Mouse (Mus musculus): ENCODE measurements around the gene Mdga2.
A peak's percentile ranks its signal among the peaks of the same experiment; 100 is the strongest.

Mdga2 gene

DNA sequence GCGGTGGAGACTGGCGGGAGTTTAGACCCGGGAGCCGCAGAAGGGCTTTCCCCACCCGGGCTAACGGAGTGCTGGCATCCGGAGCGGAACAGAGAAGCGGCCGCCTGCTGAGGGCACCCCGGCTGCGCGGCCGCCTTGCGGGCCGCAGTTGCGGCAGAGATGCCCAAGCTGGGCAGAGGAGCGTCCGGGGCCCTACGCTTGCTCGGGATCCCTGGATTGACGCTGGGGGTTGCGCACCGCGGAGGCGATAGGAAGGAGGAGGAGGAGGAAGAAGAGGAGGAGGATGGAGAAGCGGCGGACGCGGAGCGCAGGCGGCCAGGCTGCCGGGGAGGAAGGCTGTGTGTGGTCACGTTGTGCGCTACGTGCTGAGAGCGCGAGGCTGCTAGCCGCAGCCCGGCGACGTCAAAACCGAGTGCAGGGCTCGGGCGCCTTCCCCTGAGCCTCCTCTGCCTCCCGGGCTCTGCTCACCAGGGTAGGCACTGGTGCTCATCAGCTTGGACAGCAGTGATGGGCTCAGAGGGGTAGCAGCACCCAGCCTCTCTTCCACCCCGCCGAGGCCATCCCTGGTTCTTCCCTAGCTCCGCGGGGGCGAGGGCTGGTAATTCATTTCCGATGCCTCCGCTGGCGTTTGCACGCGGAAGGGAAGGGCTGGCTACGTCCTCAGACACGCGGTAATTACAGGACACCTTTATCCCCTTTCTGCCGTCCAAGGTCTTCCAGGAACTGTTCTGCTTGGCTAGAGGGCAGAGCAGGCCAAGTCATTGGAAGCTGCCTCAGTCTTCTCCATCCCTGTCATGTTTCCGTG is at the start of gene Mdga2:
Mdga2 (minus strand) TSS at position 329 of the 805 bp plus-strand sequence.
- peak; percentile 26 for DNase-seq

DNA sequence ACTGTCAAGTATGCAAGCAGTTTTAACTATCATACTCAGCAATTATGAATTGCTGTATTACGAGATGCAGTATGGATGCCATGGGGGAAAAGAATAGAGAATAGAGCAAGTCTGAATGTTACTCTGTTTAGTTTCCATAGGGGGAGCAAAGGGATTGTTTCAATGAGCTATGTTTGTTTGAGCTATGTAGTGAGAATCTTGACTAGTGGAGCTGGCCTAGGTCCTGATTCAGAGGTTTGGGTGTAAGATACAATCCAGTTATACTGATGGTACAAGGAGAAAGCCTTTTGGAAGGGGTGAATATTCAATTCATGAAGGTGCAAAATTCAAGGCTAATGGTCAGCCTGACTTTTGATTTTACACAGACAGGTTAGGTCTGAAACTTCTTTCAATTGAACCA is 45.1 kb upstream of the Mdga2 start:
- no peak for DNase-seq

DNA sequence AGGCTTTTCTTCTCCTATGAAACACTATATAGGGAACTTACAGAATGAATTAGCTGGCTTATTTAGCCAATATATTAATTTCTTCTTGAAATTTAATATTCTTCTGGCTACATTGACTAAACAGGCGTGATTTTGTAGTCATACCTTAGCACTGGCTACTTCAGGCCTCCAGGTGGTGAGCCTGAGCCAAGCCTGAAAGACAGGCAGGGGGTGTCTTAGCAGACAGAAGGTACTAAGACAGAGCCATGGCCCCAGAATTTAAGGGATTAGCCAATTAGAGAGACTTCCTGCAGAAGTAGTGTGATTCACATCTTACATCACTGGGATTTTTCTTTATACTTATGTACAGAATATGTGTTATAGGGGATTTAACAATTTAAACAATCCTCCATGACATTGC is 1.2 kb upstream of the Mdga2 start:
- DNase-seq, result no peak

DNA sequence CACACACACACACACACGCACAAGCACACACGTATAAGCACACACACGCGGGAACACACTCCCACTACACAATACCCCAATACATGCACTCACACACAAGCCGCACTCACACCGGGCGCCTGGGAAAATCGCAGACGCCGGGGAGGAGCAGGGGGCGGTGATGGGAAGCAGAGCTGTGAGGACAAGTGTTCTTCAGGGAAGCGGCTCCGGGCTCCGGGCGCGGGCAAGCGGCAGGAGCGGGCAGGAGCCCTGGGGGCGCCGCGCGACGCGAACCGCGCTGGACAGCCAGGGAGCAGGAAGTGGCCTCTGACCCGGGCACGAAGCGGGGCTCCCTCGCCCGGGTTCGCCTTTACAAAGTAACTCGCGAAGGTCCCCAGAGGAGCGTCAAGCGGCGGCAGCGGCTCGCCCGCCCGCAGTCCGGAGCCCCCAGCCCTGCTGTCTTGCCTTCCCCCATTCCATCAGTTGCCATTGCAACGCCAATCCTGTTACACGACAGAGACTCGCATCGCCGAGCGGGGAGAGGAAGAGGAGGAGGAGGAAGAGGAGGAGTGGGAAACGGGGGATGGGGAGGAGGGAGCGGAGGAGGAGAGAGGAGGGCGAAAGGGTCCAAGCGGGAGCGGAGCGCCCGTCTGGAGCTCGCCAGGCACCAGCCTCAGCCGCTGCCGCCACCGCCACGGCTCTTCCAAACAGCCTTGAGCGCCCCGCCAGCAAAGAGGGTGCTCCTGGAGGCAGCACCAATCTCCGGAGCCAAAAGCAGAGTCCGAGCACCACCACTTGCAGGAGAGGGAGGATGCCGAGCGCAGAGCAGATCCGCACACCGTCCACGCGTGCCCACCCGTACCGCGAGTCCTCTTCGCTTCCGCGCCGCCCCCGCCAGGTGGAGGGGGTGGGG is 774 bp downstream of the Mdga2 start:
- DNase-seq, result peak; percentile 28

DNA sequence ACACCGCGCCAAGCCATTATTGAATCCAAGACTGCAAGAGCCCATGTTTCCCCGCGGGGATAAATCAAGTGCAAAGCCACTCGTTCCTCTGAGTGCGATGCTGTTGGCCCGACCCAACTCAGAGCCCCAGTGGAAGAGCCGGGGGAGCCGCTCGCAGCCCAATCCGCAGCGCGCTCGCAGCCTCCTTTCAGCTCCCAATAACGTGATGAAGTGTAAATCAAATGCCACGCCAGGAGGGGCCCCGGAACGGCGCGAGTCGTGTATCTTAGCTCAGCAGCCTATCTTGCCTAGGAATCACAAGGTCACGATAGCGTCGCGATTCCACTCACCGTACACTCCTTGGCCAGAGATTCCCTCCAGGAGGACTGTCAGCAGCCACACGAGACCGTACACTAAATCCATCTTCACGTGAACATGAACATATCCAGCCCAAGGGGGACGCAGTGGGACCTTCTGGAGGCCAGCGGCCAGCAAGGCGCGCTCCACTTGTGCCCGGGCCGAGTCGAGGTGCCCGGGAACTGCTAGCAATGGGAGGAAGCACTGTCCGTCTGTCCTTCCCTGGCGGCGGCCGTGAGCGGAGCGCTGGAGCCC is 1.6 kb downstream of the Mdga2 start:
- DNase-seq, result peak; percentile 24

DNA sequence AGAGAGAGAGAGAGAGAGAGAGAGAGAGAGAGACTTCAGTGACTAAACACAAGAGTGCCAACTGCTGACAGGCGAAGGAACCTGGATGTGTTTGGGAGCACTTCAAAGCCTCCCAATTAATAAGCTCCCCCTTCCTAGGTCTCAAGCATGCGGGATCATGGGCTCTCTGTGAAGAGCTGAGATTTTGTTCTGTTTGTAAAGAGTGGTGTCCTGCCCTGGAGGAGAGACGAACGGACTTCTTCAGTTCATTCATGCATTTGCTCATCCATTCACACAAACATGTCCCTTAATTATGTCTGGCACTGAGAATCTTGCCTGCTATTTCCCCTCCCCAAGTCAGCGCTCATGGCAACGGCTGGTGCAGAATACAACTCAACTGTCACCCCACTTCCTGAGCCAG is 2.3 kb downstream of the Mdga2 start:
- DNase-seq, result no peak

DNA sequence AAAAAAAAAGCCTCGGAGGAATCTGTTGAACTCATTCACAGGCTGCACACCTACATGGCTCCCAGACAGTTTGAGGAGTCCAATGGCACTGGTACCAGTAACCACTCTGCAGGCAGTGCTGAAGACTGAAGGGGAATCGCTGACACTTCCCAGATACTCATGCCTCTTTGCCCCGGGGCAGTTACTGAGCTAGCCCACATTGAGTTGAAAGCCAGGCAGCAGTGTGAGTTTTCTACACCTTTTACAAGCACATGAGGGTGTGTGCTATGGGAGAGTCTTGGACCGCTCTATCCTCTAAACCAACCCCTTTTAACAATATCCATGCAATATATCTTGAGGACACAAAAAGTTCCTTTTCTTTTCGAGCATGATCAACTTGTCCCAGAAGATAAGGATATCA is 2.8 kb downstream of the Mdga2 start:
- DNase-seq, result no peak

DNA sequence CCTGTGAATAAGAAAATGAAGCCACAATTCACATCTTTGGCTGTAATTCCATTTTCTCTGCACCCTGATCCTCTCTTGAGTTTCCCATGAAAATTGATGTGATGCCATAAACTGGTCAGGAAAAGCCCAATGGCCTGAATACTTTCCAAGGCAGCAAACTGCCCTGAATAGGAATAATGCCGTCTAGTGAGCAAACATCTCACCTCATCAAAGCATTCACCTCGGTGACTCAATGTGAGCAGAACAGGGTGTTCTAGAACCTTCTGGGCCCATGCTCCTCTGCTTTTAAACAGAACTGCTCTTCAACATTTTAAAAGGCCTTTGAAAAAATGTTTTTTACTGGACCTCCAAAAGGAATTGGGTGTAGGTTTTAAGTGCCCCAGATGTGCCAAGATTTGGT is 9.5 kb downstream of the Mdga2 start:
- DNase-seq, result no peak

DNA sequence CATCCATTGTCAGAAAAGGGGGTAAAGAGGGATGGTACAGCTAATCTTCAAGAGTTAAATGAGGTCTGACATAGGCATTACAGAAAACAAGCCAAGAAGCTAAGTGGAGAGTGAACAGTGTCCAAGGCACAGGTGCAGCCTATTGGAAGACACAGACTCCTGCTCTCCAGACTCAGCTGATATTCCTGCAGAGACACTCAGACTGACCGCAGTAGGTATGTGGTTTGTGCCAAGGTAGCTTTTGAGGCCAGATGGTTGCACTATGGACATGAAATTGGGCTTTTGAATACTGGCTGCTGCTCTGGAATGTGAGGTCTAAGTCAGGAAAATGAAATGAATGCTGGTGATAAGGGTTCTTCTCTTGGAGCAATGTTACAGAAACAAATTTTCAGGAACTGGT is 44.2 kb downstream of the Mdga2 start:
- peak; percentile 81 for DNase-seq

DNA sequence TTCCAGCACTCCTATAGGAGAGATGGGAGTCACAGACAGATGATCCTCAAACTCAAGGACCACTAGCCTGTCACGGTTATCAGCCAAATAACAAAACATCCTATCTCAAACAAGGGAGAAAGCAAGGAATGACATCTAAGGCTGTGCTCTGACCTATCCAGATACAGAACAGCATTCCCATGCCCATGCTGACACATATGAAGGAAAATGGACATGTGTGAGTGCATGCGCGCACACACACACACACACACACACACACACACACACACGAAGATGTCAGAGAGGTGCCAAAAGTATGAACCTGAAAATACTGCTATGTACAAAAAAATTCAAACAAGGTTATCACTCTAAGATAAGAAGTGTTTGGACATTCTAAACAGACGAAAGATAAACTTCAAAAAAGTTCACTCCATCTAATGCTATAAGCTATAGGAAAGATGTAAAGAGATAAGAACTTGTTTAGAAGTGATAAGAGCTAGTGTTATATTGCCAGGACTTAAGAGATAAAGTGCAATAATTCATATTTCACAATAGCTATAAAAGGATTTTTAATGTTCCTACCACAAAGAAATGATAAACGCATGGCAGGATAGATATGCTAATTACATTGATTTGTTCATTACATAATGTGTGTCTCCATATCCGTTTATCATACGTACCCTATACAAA is 65.6 kb downstream of the Mdga2 start:
- no peak for DNase-seq

DNA sequence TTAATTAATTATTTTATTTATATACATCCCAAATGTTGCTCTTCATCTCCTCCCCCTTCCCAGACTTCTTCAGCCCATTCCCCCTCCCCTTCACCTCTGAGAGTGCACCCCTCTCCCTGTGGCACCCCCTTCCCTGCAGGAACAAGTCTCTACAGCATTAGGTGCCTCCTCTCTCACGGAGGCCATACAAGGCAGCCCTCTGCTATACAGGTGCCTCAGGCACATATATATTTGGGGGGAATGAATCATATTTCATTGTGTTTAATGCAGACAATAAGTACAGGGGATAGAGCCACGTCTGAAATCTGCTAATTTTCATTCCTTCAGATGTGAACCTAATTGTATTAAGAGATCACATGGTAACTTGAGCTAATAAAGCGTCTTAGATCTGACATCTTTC is 69.3 kb downstream of the Mdga2 start:
- DNase-seq, result no peak

DNA sequence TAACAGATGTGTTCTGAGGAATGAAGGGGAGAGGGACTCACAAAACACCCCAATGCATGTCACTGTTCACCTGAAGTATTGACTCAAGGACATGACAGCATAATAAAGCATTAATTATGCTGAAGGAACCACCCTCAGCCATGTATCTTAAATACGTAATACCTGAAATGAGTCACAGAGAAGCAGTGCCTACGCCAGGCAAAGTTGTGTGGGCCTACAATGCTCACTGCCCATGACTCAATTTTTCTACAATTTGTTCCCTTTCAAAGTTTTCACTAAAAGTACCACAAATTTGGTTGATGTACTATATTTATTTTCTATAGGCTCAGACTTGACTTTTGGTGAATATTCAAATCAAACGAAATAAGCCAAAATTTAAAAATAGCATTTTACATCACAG is 80.7 kb downstream of the Mdga2 start:
- no peak for DNase-seq

DNA sequence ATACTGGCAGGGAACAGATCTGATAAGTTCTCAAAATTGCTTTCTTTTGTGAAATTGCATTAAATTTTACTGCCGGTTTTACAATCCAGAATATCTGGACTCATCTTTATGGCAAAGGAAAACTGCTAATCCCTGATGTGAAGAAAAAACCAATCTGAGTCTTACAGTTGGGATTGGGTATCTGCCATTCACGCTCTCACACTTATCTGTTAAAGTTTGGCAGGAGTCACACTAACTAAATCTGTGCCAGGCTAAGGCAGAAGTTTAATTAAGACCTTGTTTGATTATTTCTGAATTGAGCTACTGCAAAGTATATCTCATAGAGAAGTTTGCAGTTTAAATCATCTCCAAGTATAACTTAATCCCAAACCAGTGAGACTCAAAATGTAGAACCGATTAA is 82.2 kb downstream of the Mdga2 start:
- DNase-seq, result no peak

DNA sequence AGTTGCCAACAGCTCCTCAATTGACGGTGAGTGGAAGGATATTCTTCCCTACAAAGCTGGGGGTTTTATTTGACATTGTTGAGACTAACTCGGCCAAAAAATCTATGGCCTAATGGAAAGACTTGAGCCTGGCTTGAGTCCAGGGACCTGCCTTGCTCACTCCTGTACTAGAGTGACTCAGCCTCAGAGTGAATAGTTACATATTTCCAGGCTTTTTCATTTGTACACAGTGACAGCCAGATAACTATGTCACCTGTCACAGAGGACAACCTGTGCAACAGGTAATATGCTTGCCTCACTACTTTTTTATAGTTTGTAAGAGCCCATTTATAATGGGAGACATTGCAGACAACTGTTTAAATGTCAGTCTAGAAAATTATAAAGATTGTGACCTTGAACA is 94.9 kb downstream of the Mdga2 start:
- DNase-seq, result no peak

DNA sequence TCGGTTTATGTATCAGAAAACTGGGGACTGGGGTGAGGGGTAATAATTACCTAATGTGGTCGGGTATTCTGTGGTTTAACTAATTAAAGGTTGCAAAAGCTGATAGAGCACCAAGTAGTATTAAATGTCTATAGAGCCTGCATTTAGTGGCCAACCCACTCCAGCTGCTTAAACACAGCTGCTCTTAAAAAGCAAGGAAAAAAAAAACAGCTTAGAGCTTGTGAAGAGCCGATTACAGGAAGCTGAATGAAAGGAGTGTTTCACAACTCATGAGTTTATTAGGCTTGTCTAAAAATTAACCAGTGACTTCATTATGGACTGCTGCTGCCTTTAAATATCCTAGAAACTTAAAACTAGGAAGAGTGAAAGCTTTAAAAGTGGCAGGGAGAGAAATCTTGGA is 98.5 kb downstream of the Mdga2 start:
- DNase-seq, result no peak

DNA sequence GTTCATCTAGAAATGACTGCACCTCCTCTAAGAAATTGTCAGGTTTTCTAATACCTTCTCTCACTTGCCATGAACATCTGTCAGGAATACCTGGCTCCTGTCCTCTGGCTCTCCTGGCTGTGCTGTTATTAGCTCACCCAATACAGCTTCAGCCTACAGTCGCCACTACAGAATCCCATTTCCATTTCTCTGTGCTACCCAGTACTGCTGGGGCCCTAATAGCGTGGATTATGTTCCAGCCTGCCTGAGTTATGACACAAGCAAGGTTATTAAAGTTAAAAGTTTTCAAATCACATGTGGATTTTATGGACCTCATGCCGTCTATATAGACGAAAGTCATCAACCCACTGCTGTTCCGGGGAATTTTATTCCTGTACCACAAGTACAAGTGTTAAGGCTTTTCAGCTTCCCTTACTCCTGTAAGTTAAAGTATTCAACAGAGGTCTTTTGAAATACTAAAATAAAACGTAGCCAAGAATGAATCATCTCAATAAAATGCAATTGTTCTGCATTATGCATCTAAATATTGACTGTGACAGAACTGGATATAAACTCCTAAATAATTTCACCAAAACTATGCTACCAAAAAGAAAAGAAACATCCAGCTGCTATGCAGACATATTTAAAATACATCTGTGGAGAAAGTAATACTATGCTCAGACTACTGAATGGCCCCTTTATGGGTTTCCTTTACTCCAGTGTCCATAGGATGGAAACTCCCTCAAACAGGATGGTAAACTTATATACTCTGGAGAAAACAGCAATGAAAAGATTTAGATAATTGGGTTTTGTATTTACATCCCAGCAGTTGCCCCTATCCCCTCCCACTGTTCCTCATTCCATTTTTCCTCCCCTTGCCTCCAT is 103.5 kb downstream of the Mdga2 start:
- no peak for DNase-seq

DNA sequence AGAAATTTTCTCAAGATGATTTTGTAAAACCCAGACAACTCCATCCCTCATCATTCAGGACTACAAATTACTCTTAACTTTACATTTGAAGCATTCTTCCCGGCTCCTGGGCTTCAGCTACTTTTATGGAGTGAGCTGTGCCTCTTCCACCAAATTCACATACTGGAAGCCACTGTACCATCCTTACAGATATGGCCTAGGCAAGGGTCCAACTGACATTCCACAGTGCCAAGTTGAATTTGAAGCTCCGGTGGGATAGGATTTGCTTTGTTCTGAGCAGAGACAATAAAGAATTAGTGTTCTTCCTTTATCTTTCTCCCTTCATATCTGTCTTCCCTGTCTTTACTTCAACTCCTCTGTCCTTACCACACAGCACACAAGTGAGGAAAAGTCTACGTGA is 118.2 kb downstream of the Mdga2 start:
- DNase-seq, result no peak

DNA sequence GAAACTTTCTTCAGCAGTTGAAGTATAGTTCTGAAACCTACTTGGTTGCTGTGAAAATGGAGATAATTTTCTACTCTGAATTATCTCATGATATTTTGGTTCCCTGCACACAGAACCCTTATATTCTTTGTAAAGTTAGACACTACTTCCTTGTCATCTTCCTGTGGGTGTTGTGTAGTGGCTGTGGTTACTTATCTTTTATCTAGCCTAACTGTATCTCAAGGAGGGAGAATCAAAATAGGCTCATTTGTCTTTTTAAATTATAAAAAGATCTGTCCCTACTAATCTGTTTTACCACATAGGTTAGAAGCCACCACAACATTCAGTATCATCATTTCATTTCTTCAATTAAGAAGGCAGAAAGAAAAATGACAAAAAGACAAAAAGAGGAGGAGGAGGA is 127.9 kb downstream of the Mdga2 start:
- DNase-seq, result no peak

DNA sequence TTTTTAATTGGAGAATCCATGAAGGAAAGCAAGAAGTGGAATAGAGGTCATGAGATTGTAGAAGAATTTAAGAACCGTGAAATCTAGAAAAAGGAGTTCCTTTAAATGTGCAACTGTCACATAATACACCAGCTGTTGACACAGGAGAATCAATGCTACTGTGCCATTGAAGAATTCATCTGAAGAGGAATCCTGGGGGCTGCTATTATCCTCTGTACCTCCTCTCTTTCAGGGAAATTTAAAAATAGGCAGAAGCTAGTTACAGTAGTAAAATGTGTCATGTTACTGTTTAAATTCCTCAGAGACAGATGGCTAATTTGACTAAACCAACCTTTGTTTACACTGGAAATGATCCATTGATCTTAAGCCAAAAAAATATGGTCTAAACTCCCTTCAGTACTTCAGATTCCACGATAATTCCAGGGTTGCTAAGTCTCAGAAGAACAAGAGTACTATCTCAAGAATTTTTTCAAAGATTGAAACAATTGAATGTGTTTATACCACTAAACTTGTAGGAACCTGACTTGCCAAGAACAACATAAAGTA is 131.9 kb downstream of the Mdga2 start:
- peak; percentile 4 for DNase-seq

DNA sequence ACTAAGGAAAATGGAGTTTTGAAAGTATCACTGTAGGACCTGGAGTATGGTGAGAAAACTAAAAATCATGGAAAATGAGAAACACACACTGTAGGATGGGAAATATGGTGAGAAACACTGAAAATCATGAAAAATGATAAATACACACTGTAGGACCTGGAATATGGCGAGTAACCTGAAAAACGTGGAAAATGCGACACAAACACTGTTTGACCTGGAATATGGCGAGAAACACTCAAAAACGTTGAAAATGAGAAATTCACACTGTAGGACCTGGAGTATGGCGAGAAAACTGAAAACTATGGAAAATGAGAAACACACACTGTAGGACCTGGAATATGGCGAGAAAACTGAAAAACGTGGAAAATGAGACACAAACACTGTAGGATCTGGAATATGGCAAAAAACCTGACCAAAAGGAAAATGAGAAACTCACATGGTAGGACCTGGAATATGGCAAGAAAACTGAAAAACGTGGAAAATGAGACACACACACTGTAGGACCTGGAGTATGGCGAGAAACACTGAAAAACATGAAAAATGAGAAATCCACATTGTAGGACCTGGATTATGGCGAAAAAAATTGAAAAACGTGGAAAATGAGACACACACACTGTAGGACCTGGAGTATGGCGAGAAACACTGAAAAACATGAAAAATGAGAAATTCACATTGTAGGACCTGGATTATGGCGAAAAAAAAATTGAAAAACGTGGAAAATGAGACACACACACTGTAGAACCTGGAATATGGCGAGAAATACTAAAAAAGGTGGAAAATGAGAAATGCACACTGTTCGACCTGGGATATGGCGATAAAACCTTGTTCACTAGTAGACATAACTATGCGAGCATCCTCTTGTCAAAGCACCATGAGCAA is 163.0 kb downstream of the Mdga2 start:
- no peak for DNase-seq

DNA sequence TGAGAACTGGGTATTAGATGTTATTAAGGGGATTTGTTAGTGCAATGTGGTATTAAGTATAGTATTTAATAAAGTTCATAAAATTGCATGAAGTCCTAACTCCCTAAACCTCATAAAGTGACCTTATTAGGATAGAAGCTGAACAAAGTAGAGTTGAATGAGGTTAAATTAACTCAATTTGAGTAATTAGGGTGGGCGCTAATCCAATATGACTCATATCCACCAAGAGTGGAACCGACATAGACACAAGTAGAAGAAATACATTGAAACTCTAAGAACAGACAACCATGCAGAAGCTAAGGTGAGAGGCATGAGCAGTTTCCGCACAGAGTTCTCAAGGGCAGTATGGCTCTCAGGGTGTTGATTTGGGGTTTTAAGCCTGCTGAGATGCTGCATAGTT is 165.7 kb downstream of the Mdga2 start:
- DNase-seq, result no peak

All from cerebellum, adult 9-10 months (tissue).